Mouse (Mus musculus) bone marrow, adult 2 months (tissue): ENCODE data around the gene Col12a1.

Source experiments
- CTCF ChIP-seq: fragments of 200-500 bp; IDR thresholded peaks from 2 replicates; pipeline ENCODE4 v1.5.1; 2011; ENCODE audit warnings: low read length, control low read depth; ENCODE audit not compliant: control insufficient read depth, insufficient read depth
- POLR2A ChIP-seq: fragments of 200-500 bp; IDR thresholded peaks from 2 replicates; pipeline ENCODE4 v1.6.1; 2011; ENCODE audit warnings: low read depth, mild to moderate bottlenecking, control low read depth, low read length, borderline replicate concordance; ENCODE audit not compliant: control insufficient read depth

- TF ChIP-seq POLR2A (no peak), CTCF (no peak)
Observed at GRCm38 (mm10) chr9:79645757-79646156, 72.9 kb downstream of the Col12a1 start.
